Mouse (Mus musculus): ENCODE measurements around the gene Gm17949. TPM values are rescaled to one million over a fixed set of nuclear protein-coding genes. Genes with fewer than 3 reads are reported as not detected.

The Gm17949 gene
- 0.32 and 0.43 TPM in 2 replicates for polyA plus RNA-seq (2015; fragmentation: Nextera tagmentation; extraction: Ambion mirVana)

GRCm38 (mm10) chr17:57011236-57012141 is at the start of gene Gm17949, which contains the start of gene Gtf2f1:
Gm17949 (plus strand) TSS chr17:57011469.
Gtf2f1 (minus strand) TSS chr17:57011288.
- peak; percentile 91 for ATAC-seq (ENCODE audit: low read depth)
- no peaks in the 10 kb centered on the region for H3K27me3 ChIP-seq
- WGBS, result under 1% methylated on average over 51 of the region's 51 CpGs
- peaks cover 26% of the 10 kb centered on the region for H3K4me1 ChIP-seq (replicated peaks)
- no peaks in the 10 kb centered on the region for H3K9me3 ChIP-seq
- H3K4me3 ChIP-seq, result peak within 1 kb of the TSS; percentile 82
- H3K36me3 ChIP-seq, result peaks cover 31% of the 10 kb centered on the region
- H3K4me2 ChIP-seq, result peak within 1 kb of the TSS; percentile 96
- H3K27ac ChIP-seq (replicated peaks), result peak within 1 kb of the TSS; percentile 97
- H3K9ac ChIP-seq, result peak within 1 kb of the TSS; percentile 90

- Histone ChIP-seq H3K27ac (replicated peaks) (no peak overlapping the region), H3K27me3 (no peaks in the 10 kb centered on the region), H3K4me3 (no peak overlapping the region), H3K4me2 (no peak overlapping the region), H3K9me3 (no peaks in the 10 kb centered on the region), H3K4me1 (replicated peaks) (no peaks in the 10 kb centered on the region), H3K9ac (no peak overlapping the region), H3K36me3 (no peaks in the 10 kb centered on the region)
- no peak for ATAC-seq (ENCODE audit: low read depth)
- 88% methylated on average over 4 of the region's 4 CpGs for WGBS
These were observed 49.4 kb upstream of the Gm17949 start for GRCm38 (mm10) chr17:56961880-56962279.

GRCm38 (mm10) chr17:56962642-56963405 is 48.4 kb upstream of the Gm17949 start:
- Histone ChIP-seq H3K9me3 (no peaks in the 10 kb centered on the region), H3K4me2 (no peak overlapping the region), H3K27me3 (no peaks in the 10 kb centered on the region), H3K4me3 (no peak overlapping the region), H3K27ac (replicated peaks) (no peak overlapping the region), H3K36me3 (no peaks in the 10 kb centered on the region), H3K9ac (no peak overlapping the region), H3K4me1 (replicated peaks) (no peaks in the 10 kb centered on the region)
- no peak for ATAC-seq (ENCODE audit: low read depth)
- 86% methylated on average over 5 of the region's 5 CpGs for WGBS

GRCm38 (mm10) chr17:56963646-56964045 is 47.6 kb upstream of the Gm17949 start:
- Histone ChIP-seq H3K9ac (no peak overlapping the region), H3K4me2 (no peak overlapping the region), H3K4me3 (no peak overlapping the region), H3K36me3 (no peaks in the 10 kb centered on the region), H3K9me3 (no peaks in the 10 kb centered on the region), H3K27ac (replicated peaks) (no peak overlapping the region), H3K27me3 (no peaks in the 10 kb centered on the region), H3K4me1 (replicated peaks) (no peaks in the 10 kb centered on the region)
- ATAC-seq (ENCODE audit: low read depth), result no peak
- WGBS, result 86% methylated on average over 6 of the region's 6 CpGs

GRCm38 (mm10) chr17:56969321-56969720 is 41.9 kb upstream of the Gm17949 start:
- ATAC-seq (ENCODE audit: low read depth), result no peak
- no peak overlapping the region for H3K9ac ChIP-seq
- no peaks in the 10 kb centered on the region; the same call in 1 of the 2 replicates for H3K27me3 ChIP-seq
- H3K4me3 ChIP-seq, result no peak overlapping the region
- H3K36me3 ChIP-seq, result no peaks in the 10 kb centered on the region
- no peaks in the 10 kb centered on the region for H3K9me3 ChIP-seq
- H3K4me1 ChIP-seq (replicated peaks), result no peaks in the 10 kb centered on the region
- 73% methylated on average over 3 of the region's 3 CpGs for WGBS
- no peak overlapping the region for H3K27ac ChIP-seq (replicated peaks)
- H3K4me2 ChIP-seq, result no peak overlapping the region

- 65% methylated on average over 5 of the region's 5 CpGs for WGBS
- H3K36me3 ChIP-seq, result no peaks in the 10 kb centered on the region
- no peaks in the 10 kb centered on the region; the same call in 1 of the 2 replicates for H3K27me3 ChIP-seq
These were observed 41.2 kb upstream of the Gm17949 start for GRCm38 (mm10) chr17:56970081-56970480.

GRCm38 (mm10) chr17:56973956-56974707 is 37.1 kb upstream of the Gm17949 start:
- 66% methylated on average over 13 of the region's 14 CpGs for WGBS
- H3K9me3 ChIP-seq, result no peaks in the 10 kb centered on the region
- H3K36me3 ChIP-seq, result no peaks in the 10 kb centered on the region
- no peak overlapping the region for H3K27ac ChIP-seq (replicated peaks)
- H3K4me2 ChIP-seq, result no peak overlapping the region
- H3K9ac ChIP-seq, result no peak overlapping the region
- ATAC-seq (ENCODE audit: low read depth), result no peak
- no peak overlapping the region for H3K4me3 ChIP-seq
- H3K4me1 ChIP-seq (replicated peaks), result no peaks in the 10 kb centered on the region
- no peaks in the 10 kb centered on the region; the same call in 1 of the 2 replicates for H3K27me3 ChIP-seq

More at GRCm38 (mm10) chr17:56970081-56970480, 41.2 kb upstream of the Gm17949 start:
- no peak overlapping the region for H3K9ac ChIP-seq
- no peaks in the 10 kb centered on the region for H3K4me1 ChIP-seq (replicated peaks)
- H3K27ac ChIP-seq (replicated peaks), result no peak overlapping the region
- no peak overlapping the region for H3K4me2 ChIP-seq
- no peak overlapping the region for H3K4me3 ChIP-seq
- no peak for ATAC-seq (ENCODE audit: low read depth)
- no peaks in the 10 kb centered on the region for H3K9me3 ChIP-seq

GRCm38 (mm10) chr17:56974708-56975240 is 36.5 kb upstream of the Gm17949 start:
- Histone ChIP-seq H3K4me3 (no peak overlapping the region), H3K36me3 (no peaks in the 10 kb centered on the region)
- 77% methylated on average over 5 of the region's 5 CpGs for WGBS

GRCm38 (mm10) chr17:56975391-56975790 is 35.9 kb upstream of the Gm17949 start:
- Histone ChIP-seq H3K27me3 (no peaks in the 10 kb centered on the region; the same call in 1 of the 2 replicates), H3K4me2 (no peak overlapping the region), H3K4me1 (replicated peaks) (no peaks in the 10 kb centered on the region), H3K27ac (replicated peaks) (no peak overlapping the region), H3K9ac (no peak overlapping the region), H3K9me3 (no peaks in the 10 kb centered on the region), H3K4me3 (no peak overlapping the region), H3K36me3 (no peaks in the 10 kb centered on the region)
- no peak for ATAC-seq (ENCODE audit: low read depth)
- 92% methylated on average over 3 of the region's 3 CpGs for WGBS

More at GRCm38 (mm10) chr17:56974708-56975240, 36.5 kb upstream of the Gm17949 start:
- no peak overlapping the region for H3K4me2 ChIP-seq
- no peak overlapping the region for H3K27ac ChIP-seq (replicated peaks)
- H3K9me3 ChIP-seq, result no peaks in the 10 kb centered on the region
- no peak for ATAC-seq (ENCODE audit: low read depth)
- H3K4me1 ChIP-seq (replicated peaks), result no peaks in the 10 kb centered on the region
- no peak overlapping the region for H3K9ac ChIP-seq
- H3K27me3 ChIP-seq, result no peaks in the 10 kb centered on the region; the same call in 1 of the 2 replicates

GRCm38 (mm10) chr17:56976531-56977390 is 34.5 kb upstream of the Gm17949 start:
- no peaks in the 10 kb centered on the region for H3K9me3 ChIP-seq
- H3K4me2 ChIP-seq, result no peak overlapping the region
- no peak for ATAC-seq (ENCODE audit: low read depth)
- no peak overlapping the region for H3K27ac ChIP-seq (replicated peaks)
- H3K9ac ChIP-seq, result no peak overlapping the region
- 84% methylated on average over 8 of the region's 8 CpGs for WGBS
- no peak overlapping the region for H3K4me3 ChIP-seq
- no peaks in the 10 kb centered on the region for H3K27me3 ChIP-seq
- H3K4me1 ChIP-seq (replicated peaks), result no peaks in the 10 kb centered on the region
- no peaks in the 10 kb centered on the region for H3K36me3 ChIP-seq

GRCm38 (mm10) chr17:56979524-56979923 is 31.7 kb upstream of the Gm17949 start:
- H3K27ac ChIP-seq (replicated peaks), result no peak overlapping the region
- no peak overlapping the region for H3K9ac ChIP-seq
- H3K27me3 ChIP-seq, result no peaks in the 10 kb centered on the region
- no peak for ATAC-seq (ENCODE audit: low read depth)
- H3K4me2 ChIP-seq, result no peak overlapping the region
- no peaks in the 10 kb centered on the region for H3K4me1 ChIP-seq (replicated peaks)
- H3K9me3 ChIP-seq, result no peaks in the 10 kb centered on the region
- no peaks in the 10 kb centered on the region for H3K36me3 ChIP-seq
- 25% methylated on average over 4 of the region's 8 CpGs for WGBS
- no peak overlapping the region for H3K4me3 ChIP-seq
